Mouse (Mus musculus) retina, embryonic 14.5 days (tissue): ENCODE results near the gene Hipk2.

Experiments
- DNase-seq: peaks from one replicate; pipeline ENCODE4 v3.0.0-alpha.2; 2015; ENCODE audit warnings: low spot score

Hipk2 gene

DNA sequence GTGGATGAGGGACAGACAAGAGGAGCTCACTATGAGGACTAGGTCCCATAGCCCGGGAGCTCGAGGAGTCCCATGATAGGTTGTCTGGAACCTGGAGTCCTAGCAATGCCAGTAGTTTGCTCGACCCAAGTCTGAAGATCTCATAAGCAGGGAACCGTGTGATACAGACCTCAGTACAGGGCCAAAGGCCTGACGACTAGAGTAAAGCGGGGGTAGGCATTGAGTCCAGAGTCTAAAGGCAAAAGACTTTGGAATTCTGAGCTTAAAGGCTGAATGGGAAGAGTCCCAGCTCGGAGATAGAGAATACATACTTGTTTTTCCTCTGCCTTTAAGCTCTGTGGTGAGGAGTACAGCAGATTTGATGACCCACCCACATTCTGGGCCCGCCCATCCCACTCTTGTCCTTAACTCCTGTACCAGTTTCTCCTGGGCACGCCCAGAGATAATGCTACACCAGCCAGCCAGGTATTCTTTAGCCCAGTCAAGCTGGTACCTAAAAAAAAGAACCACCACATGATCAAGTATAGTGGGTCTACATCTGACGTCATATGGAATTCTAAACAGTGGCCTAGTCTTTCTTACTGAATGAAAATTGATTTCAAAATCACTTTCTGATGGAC, 27.0 kb upstream of the Hipk2 start:
- no peak for DNase-seq

DNA sequence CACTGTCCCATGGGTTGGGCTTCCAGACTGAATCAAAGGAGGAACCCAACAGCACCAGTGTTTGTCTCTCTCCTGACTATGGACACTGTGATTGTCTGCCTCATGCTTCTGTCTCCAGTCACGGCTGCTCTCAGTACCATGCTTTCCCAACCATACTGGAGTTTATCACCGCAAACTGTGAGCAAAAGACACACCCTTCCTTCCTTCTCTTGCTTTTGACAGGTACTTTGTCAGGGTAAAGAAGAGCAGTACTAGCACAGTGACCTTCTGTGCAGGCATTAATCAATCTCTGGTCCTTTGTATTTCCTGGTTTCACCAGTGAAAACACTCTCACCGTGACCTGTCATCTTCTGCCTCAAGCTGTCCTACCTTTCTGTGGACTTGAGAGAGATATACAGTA, 25.7 kb upstream of the Hipk2 start:
- no peak for DNase-seq

DNA sequence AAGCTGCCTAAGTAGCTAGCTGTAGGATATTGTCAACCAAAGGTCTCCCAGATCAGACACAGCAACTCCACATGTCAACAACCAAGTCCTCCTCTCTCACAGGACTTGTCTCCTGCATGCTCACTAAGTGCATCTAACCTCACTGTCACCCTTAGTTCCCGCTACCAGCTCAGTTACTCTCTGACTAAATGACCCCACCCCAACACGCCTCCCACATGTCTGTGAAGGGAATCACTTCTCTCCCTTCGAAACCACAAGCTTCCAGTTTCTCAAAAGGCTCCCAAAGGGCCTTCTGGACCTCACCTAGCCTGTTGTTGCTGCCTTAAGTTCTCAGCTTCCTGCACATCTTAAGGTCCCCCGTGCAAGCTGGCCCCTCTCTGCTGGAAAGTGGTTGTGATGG, 25.2 kb upstream of the Hipk2 start:
- no peak for DNase-seq

DNA sequence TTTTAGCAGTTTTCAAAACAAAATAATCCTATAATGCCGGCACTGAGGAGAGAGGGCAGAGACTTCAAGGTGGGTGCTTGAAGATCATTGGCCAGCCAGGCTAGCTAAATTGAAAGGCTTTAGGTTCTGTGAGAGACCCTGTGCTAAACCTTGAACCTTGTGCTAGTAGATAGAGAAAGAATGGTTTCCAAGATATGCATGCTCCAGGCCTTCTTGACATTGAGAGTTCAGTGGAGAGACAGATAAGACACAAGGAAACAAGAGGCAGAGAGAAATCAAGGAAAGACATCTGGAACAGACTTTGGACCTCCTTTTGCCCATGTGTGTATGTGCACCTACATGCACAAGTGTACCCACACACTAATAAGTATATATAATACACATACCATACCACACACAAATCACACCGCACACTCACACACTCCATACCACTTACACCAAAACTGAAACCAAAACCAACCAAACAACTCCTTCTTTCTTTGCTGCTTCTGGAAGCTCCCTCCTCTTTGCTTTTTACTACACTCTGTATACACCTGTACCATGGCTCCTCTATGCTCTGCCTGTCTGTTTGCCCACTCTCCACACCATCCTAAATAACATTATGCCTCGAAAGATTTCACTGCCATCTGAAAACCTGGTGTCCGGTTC, 24.6 kb upstream of the Hipk2 start:
- DNase-seq: no peak

DNA sequence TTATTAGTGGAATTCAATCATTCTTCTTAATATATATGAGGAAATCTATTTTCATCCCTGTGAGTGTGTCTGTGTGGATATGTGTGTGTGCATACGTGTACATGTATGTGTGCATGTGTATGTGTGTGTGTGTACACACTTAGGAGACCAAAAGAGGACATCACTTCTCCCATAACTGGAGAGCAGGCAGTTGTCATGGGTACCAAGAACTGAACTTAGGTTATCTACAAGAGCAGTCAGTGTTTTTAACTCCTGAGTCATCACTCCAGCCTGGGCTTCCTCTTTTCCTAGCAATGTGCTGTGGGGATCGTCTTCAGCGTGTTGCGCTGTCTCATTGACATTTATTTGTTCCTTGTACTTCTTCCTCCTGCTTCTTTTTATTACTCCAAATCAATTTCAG, 24.1 kb upstream of the Hipk2 start:
- DNase-seq: no peak

DNA sequence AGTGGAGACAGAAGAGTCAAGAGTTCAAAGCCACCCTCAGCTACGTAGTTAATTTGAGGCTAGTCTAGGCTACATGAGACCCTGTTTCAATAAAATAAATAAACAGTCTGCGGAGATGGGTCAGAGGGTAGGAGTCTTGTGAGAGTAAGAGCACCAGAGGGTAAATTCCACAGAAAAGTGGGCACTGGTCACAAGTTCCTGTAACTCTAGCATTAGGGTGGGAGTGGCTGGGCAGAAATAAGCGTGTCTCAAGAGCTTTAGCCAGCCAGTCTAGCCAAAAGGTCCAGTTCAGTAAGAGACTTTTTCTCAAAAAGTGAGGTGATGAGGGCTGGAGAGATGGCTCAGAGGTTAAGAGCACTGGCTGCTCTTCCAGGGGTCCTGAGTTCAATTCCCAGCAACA, 17.6 kb upstream of the Hipk2 start:
- DNase-seq: no peak

DNA sequence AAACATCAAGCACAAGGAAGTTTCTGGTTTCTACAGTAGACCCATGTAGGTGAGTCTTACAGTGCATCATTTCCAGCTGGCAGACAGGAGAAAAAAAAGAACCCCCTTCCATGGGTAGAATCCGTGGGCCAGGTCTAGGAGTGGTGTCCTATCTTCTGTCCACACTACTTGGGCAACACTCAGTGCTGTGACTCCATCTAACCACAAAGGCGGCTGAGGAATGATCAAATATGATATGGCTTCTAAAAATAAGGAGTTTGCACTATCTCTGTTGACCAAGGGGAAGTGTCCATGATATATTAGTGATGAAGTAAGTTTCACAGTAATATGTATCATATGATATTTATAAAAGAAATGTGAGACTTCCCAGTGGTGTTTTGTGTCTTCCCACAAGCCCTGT, 16.1 kb upstream of the Hipk2 start:
- no peak for DNase-seq

DNA sequence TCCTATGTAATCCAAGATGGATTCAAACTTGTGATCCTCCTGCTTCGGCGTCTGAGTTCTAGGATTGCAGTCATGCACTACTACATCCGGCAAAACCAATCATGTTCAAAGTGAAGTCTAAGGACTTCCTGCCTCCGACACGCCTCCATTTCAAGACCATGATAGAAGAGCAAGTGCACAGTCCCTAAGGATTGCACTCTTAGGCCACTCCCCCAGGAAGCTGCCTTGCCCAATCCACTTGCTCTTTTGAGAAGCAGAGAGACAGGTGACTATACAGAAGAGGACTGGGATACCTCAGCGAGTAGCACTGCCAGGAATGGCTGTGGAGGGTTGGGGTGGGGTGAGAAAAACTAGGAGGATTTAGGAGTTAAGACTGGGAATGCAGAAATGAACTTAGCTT, 13.2 kb upstream of the Hipk2 start:
- no peak for DNase-seq

DNA sequence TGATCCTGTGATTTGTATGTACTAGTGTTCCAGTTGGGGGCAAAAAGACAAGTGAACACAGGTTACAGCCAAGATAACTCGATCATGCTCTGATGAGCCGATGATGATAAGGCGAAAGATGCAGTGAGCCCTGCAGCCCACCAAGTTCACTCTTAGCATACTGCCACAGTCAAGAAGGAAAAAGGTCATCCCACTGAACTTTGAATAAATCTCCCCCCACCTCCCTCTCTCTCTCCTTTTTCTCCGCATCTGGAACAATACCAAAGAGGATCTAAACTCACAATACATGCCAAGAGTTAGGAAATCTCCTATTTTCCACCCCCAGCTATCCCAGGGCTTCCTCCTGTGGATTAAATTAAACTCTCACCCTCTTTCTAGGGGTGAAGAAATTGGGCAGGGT, 11.5 kb upstream of the Hipk2 start:
- no peak for DNase-seq

DNA sequence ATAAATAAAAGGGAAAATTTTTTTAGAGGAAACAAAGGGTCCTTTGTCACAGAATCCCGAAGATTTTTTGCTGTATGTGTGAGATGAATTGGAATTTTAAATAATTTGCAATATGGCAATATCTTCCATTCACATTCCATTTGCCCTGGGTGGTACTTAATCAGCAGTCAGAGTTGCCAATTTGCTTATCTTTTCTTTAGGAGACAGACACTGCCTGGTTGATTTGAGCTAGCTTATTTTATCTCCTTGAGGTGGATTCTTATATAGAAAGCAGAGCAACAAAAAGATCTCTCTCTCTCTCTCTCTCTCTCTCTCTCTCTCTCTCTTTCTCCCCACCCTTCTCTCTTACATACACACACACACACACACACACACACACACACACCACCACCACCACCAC, 9.2 kb upstream of the Hipk2 start:
- DNase-seq: no peak

DNA sequence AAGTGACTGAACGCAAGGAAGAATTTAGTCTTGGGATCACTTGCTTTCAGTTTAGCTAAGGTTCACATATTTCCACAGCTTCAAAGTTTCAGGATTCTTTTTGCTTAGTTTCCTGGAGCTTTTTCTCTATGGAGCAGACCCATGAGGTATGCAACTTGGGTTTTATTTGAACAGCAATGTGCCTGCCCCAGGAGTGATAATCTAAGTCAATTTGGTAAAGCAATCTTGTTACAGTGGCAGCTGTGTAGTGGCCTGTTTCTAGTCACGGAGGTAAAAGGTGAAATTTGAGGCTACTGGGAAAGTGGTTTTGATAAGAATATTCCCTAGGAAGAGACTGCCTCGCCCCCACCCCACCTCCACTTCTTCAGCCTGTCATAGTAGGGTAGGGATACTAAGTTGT, 8.5 kb upstream of the Hipk2 start:
- no peak for DNase-seq

DNA sequence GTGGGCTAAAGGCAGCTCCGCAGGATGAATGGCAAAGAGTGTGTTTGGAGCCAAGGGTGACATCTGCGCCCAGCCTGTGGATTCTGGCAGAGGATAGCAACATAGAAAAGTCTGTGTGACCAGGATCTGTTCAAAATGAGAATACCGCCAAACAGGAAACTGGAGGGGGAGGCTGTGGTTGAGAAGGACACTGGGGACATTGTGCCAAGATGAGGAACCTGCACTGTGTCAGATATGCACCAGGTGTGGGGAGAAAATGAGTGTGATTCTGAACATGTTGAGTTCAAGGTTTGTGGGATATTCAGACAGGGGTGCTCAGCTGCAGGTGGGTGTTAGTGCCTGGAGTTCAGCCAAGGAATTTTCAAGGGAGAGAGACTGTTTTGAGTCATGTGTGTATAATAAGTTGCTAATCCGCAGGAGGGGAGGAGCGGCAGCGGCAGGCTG, 6.8 kb upstream of the Hipk2 start:
- no peak for DNase-seq

DNA sequence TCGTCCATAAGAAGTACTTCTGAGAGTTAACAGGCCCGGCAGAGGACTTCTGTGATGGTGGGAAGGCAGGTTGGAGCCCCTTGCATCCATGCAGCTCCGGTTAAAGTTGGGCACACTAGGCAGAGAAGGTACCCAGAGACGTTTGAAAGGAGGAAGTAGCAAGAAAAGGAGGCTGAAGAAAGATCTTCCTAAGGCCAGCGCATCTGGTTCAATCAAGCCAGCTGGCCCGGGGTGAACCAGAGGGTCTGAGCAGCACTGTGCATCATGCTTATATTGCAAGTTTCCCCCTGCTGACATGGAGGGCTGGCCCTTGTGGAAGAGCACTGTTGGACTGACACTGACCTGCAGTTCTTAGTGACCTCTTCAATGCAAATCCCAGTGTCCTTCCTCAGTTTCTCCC, 6.0 kb upstream of the Hipk2 start:
- DNase-seq: no peak

DNA sequence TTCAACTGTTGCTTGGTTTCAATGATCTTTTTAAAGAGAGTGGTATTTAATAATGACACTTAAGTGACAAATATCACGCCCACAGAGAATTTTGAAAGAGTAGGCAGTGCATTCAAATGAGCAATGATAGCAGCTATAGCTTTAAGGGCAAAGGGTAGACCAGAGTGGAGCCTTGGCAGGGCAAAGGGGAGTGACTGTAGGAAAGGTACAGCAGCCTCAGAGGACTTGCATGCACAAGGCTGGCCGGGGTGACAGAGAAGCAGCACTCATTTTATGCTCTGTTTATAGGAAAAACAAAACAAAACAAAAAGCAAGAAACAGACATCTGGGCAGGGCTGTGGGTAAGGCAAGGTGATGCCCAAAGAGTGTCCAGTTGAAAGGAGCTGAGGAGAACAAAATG, 5.5 kb upstream of the Hipk2 start:
- no peak for DNase-seq

DNA sequence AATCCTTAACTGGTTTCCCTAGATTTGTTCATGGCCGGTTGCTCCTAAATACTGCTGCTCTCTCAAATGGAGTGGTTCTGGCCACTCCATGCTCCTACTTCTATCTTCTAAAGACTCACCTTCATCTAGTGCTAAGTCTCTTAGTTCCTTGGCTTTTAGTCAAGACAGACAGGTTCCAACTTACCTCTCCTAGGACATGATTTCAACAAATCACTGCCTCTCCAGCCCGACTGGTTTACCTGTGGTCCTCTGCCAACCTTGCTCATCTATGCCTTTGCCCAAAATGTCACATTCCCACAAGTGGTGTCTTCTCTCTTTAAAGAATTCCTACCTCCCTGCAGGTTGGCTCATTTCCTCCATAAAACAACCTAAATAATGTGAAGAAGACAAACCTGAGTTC, 1.7 kb upstream of the Hipk2 start:
- no peak for DNase-seq

DNA sequence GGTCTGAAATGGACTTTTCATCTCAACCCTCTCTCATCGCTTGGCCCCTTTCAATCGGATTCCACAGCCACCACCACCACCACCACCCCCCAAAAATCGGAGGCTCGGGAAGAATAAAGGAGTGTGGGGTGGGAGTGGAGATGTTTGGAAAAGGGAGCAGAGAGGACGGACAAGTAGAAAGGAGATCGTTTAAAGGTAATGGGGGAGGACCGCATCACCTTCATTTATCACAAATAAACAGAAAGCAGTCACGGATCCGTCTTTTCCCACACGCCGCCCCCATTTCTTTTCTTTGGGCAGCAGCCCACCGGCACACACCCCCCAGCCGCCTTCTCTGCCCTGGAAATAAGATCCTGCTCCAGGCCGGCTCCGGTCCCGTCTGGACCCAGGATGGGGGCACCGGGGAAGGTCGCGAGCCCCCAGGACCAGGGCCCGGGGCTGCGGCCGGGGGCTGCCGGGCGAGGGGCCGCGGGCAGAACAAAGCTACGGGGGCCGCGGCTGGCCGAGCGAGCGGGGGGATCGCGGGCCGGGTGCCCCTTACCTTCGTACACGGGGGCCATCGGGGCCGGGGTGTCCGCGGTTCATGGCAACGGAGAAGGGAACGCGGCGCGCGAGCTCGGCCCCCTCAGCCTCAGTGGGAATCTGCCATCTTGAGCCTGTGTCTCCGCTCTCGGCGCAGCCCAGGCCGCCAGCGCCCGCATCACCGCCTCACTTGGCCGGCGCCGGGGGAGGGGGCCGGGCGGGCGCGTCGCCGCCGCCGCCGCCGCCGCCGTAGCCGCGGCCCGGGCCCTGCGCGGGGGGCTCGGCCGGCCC, 501 bp downstream of the Hipk2 start, which contains the start of gene Tbxas1:
TSS of gene Tbxas1 (plus strand) at position 147 of the 813 bp plus-strand sequence.
- DNase-seq: peak; percentile 68

DNA sequence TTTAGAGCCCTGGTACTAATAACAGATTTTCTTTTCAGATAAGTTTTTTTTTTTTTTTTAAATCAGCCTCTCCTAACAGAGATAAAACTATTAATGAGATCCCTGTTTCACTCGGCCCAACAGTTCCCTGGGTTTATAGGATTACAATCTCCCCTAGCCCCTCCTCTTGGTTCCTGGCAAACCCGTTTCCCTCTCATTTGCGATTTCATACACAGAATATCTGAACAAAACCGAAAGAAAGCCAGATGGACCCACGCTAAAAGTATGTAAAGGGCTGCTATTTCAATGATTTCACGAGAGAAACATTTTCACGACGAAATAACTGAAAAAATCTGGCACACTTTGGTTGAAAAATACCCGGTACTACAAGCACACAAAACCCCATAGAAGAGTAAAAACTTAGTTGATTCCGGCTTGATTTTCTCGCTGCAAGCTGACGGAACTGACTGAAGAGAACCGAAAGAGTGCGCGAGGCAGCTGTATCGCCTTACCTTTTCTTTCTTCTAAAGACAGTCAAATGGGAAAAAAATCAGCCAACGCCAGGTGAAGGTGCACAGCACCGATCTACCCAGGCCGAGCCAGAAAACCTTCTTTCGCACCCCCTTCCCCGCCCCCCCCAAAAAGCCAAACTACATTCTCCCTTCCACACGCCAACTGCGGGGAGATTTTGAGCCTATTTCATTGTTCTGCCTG, 1.3 kb downstream of the Hipk2 start:
- peak; percentile 45 for DNase-seq

DNA sequence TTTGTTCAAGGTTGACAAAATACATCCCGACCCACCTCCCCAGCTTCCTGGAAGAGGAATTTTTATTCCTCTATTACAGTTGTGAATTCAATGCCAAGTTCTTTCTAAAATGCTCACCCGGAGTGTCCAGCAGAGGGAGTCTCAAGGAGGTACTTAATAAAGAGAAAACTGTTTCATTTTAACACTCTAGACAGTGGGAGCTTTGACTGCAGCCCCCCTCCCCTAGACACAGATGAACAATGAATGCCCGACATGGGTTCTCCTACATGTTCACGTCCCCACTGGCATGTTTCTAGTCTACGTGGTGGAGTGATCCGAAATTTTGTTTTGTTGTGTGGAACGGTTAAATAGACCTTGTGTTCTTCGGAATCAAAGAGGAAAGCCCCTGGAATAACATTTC, 1.9 kb downstream of the Hipk2 start:
- DNase-seq: peak; percentile 83

DNA sequence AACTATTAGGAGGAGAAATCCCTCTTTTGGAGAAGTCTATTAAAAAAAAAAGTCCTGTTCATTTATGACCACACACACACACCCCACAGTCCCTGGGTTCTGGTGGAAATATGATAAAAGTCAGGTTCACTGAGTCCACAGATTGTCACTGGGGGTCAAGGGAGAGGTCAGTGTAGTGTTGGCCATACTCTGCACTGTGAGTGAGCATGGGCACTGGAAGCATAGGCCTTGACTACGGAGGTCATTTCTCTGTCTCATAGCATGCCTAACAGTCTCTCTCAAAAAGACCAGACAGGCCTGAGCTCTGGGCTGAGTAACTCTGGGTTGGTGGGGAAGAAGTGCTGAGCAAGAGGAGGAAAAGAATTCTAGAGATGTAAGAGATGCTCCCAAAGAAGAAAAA, 2.6 kb downstream of the Hipk2 start:
- no peak for DNase-seq

DNA sequence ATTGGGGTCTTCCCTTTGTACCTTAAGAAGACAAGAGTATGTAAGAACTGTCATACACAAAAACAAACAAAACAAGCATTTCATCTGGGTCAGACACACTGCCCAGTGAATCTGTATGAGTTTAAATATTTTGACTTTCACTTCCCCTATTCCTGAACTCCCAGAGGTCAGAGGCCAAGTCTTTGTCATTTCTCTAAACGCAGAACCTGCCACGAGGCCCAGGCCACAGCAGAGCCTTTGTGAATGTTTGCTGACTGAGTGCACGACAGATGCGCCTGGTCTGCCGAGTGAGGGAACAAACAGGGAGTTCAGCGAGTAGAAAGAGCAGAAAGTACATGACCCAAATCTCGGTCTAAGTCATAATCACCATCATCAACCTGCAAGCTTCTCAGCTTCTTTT, 4.9 kb downstream of the Hipk2 start:
- peak; percentile 38 for DNase-seq

DNA sequence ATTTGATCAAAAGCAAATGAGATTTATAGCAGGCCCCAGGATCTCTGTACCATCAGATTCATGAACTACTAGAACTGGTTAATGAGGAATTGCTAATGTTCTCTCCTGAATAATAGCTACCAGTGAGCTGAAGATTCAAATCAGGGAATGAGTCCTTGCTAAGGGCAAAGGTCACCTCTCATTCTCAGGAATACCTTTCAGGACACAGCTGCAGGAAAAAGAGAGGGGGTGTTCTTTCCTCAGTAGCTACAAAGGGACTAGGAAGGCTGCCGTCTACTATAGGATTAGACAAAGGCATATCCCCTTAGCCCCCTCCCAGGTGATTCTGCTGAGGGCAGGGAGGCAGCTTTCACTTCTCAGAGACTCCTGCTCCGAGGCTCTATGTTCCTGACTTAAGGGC, 5.9 kb downstream of the Hipk2 start:
- DNase-seq: no peak

DNA sequence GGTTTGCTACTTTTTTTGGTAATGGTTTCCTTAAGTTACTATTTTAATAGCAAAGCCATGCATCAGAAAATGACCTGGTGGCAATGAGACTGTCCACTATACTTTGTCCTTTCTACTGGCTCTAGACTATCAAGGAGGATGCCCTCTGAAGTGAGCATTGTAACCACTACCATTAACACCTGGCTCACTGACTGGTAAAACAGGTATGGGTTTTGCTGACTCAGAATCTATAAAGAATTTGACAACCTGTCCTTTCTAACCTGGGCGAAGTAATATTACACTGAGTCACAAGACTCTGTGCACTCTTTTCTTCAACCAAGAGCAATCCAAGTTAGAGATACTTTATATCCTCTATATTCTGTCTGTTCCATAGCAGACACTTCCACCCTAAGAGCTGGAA, 7.0 kb downstream of the Hipk2 start:
- DNase-seq: no peak

DNA sequence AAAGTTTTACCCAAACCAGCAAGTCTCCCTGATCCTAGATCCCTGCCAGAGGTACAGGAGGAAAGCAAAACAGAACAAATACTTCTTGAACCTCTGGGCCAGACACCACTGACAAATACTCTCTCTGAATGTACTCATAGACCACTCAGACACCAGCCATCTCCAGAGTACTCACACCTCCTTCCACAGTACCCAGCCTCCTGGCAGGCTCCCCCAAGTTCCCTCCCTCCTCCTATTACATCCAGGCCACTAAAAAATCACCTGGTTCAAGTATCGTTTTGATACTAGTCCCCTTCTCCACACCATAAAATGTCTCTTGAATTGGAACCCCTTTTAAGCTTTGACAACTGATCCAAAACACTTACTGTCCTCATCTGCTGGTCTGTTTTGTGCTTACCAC, 8.7 kb downstream of the Hipk2 start:
- no peak for DNase-seq
